Mouse (Mus musculus): ENCODE measurements around the gene Schip1.

Gene Schip1

DNA sequence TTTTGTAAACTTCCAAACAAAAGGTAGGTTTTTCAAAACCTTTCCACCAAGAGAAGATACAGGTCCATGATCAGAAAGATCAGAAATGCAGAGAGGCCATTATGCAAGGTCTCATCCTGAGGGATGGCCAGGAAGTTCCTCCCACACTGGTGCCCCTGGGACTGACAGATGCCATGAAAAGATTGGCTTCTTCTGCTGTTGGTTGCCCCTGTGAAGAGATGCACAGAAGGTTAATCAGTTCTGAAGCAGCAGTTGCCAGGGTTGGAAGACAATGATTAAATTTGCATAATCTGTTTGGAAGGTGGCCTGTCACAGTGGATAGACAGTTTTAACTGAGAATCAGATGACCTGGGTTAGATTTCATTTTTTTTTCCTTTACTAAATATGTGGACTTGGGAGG lies 319.1 kb downstream of the Schip1 start:
- DNase-seq (ENCODE audit: low read depth, low spot score): no peak

DNA sequence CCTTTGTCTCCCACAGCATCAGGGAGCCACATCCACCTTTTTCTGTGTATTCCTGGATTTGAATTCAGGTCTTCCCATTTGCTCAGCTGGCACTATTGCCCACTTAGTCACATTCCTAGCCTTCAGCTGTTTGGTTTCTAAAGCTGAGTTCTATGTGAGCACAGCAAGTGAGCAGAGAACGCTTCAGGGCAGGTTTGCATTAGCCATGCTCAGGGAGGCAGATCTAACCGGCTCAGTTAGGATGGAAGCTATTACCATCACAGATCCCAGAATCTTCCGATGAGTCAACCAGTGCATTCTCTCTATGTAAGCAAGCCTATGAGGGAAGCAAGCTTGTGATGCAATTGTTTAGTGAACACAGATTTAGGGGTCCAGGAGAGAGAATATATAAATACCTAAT lies 320.9 kb downstream of the Schip1 start:
- DNase-seq (ENCODE audit: low read depth, low spot score): no peak

DNA sequence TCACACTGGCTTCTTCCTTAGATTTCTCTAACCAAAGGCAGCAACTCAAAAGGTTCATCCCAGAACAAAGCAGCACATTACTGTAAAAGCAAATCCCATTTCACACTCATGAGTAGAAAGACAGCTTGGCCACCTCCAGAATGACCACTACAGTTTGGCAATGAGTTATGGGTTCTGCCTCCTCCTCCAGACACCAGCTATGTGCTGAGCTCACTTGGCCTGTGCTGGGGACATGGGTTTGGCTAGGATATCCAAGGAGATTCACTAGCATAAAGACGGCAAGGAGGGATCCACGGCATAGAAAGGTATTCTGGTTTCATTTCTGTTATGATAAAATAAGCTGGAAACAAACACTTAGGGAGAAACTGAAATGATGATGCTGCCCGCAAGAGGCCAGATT lies 323.4 kb downstream of the Schip1 start:
- no peak for DNase-seq (ENCODE audit: low read depth, low spot score)

DNA sequence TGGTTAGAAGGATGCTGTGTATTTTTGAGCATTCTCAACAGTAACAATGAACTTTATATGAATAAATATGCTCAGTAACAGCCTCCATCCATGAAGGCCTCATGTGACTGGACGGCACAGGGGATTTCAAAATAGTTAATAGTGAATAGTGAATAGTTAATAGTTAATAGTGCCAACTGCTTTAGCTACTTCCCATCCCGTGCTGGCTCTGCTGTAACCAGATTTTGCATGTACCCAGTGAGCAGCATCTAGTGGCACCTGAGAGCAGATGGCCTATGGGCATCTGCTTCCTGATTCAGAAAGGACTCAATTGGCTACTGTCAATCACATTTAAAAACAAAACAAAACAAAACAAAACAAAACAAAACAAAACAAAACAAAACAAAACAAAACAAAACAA lies 329.0 kb downstream of the Schip1 start:
- DNase-seq (ENCODE audit: low read depth, low spot score): no peak

DNA sequence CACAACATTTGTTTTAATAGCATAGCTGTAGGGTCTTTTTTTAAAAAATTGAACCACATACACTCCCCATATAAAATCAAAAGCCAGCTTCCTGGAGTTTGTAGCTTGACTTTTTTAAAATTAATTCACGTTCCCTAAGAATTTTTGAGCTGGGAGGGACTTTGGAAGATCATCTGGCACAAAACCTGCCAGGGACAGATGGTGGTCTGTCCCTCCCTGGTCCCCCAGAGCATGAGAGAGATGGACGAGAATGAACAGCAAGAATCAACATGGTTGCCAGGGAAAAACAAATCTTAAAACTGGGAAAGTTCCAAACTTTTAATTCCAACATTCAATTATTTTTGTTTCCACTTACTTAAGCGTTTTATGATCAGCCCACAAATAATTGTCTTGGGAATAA lies 334.1 kb downstream of the Schip1 start:
- no peak for DNase-seq (ENCODE audit: low read depth, low spot score)

DNA sequence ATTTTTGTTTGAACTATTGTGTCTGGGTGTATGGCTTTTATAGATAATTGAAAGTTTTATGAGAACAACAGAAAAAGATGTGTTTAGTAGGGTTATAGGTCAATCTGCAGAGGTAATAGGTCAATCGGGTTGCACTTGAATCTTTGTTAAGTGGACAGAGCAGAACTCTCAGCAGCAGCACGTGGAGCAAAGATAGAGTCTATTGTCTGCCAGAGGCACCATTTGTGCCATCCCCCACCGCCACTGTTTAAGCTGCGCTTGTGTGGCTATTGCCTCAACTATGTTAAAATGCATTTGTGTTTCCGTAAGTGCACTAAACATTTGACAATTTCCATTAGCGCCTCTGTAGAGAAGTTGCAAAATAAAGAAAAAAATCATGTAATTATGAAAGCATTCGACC lies 335.5 kb downstream of the Schip1 start:
- DNase-seq (ENCODE audit: low read depth, low spot score): no peak

DNA sequence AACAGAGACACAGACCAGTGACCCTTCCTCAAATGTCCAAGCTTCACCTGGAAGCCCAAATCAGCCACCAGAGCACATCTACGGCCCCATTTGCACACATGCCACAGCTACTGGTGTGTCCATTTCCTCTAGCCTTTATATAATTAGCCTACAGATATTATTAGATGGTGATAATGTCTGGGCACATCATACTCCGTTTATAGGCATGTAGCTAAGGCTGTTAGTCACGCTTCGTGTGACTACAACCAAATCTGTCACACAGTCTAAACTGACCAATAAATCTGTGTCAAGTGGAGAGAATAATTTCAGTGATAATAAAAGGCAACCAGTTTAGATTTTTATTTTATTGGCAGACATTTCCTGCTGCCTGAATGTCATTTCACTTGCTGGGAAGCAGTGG lies 338.7 kb downstream of the Schip1 start:
- DNase-seq (ENCODE audit: low read depth, low spot score): no peak

DNA sequence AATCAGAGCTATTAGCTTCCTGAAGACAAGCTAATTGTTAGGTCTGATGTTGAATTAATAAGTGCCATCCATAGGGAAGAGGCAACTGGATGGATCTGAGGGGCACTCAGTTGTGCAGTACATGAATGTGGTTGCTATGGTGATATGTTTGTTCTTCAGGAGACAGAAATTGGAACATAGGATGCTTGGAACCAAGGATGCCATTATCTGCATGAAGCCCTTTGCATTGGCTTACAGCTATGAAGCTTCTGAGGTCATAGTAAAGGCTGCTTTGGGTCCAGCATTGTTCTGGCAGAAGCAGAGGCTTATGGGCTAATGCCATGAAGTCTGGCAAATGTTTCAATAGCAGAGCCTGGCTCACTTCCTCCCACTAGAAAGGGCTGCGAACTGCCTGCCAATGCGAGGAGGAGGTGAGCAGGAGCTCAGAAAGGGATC lies 339.2 kb downstream of the Schip1 start:
- no peak for DNase-seq (ENCODE audit: low read depth, low spot score)

DNA sequence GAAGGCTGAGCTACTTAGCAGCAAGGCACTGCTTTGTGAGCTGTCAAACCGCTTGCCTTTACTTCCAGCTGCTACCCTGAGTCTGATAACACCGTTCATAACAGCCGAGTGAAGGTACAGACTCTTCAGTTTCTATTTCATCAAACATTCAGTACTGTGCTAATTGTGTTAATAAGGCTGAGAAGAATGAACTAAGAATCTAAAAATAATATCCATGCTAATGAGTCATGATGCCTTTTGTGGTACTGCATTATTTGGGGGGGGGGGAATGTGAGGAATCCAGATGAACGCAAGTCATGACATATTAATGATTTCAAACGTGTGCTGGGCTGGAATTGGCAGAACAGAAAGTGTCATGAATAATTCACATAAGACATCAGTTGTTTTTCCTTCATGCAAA lies 341.1 kb downstream of the Schip1 start:
- DNase-seq (ENCODE audit: low read depth, low spot score): no peak

DNA sequence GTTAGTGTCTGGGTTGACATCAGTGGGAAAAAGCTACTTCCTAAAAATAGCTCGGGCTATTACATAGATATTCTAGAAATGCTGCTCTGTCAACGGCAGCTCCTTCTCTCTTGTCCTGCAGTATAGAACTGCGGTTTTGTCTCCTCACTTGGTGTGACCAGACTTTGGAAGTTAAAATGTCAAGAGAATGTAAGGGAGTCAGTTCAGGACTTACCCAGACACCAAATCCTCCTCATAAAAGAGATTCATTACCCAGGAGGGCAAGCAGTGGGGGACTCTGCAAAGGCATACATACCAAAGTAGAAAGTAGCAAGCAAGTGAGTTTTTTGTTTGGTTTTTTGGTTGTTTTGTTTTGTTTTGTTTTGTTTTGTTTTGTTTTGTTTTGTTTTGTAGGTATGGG lies 347.7 kb downstream of the Schip1 start:
- no peak for DNase-seq (ENCODE audit: low read depth, low spot score)

DNA sequence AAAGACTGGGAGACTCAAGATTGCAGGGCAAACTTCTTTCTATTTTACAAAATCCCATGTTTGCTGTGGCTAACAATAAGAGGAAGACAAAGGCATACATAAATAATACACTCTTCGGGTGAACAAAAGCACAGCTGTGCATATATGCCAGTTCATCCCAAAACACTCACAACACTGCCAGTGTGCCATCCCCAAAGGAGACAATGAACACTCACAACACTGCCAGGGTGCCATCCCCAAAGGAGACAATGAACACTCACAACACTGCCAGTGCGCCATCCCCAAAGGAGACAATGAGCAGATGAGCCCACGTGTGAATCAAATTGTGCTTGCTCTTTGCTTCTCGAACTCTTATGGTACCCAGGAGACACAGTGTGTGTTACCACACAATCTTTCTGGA lies 355.2 kb downstream of the Schip1 start:
- no peak for DNase-seq (ENCODE audit: low read depth, low spot score)

DNA sequence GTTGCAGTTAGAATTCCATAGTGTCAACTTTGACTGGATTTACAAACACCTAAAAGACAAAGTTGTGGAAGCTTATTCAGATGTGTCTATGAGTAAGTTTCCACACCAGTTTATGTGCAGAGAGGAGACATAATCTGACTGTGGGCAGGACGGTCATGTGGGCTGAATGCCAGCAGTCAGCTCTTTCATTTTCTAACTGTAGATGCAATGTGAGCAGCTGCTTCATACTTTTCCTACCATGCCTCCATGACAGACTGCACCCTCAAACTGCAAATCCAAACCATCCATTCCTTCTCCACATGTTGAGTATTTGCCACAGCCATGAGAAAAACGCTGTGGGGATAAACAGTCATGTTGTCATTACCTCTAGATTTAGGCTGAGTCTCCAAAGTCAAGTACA lies 356.3 kb downstream of the Schip1 start:
- no peak for DNase-seq (ENCODE audit: low read depth, low spot score)

DNA sequence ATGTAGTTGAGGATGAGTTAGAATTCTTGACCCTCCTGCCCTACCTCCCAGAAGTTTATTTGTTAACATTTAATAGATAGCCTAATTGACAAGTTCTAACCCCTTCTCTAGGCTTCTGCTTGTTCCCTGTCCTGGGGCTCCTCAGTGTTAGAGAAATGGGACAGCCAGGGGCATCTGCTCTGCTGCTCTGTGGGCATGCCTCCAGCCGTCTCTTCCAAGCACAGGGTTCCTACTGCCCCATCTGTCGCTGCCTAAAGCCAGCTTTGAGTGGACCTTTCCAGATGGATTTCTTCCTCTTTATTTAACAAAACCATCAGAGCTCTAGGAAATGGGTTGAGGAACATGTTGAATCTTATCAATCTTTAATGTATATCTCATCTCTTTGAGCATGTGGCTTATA lies 357.2 kb downstream of the Schip1 start:
- no peak for DNase-seq (ENCODE audit: low read depth, low spot score)

DNA sequence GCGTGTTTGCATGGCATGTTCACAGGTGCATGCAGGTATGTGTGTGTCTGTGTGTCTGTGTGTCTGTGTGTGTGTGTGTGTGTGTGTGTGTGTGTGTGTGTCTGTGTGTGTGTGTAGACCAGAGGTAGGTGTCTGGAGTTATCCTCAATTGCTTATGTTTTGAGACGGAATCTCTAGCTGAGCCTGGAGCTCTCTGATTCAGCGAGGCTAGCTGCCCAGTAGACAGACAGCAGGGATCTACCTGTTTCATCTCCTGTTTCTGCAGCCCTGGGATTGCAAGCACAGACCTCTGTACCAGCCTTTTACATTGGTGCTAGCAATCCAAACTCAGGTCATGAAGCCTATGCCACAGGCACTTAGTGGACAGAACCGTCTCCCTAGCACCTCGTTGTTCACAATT lies 363.5 kb downstream of the Schip1 start:
- no peak for DNase-seq (ENCODE audit: low read depth, low spot score)

DNA sequence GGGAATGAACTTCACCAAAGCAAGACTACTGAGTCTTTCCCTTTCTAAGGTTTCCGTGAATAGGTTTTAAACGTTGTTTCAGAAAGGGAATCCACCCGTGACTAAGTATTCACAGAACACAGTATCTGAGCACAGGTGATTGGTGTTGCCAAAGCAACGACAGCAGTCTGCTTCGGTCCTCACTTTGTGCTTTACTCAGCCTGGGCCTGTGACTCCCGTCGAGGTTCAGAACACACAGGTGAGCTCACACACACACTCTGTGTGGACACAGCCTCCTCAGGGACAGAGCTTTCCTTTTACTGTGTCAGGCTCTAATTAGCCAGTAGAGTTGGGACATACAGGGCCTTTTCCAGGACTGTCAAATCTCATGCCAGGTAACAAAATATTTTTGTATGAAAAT lies 369.8 kb downstream of the Schip1 start:
- no peak for DNase-seq (ENCODE audit: low read depth, low spot score)

DNA sequence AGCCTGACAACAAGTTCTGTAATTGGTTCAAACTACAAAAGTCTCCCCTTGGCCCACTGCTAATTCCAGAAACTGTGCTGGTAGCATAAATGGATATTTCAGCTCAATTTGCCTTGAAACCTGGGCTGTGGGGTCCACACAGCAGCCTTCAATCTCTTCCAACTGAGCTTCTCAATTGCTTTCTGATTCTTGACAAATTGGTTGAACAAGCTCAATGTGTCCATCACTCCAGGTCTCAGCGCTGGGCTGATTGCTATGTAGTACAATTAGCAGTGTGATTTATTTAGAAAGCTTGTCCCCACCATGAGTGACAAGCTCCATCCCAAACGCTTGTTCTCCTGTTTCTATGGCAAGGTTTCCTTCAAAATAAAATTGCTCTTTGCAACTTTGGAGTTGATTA lies 370.3 kb downstream of the Schip1 start:
- DNase-seq (ENCODE audit: low read depth, low spot score): no peak

DNA sequence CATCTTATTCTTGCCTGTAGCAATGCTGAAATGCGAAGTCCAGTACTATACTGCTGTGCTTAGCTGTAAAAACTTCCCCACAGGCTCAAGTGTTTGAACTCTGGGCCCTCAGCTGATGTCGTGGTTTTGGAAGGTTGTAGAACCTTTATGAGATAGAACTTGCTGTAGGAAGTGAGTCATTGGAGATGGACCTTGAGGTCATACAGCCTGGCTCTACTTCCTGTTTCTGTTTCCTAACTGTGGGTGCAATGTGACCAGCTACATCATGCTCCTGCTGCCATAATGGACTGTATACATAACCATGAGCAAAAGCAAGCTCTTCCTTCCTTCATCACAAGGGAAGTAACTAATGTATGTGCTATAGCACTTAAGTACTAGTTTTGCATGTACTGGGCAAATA lies 383.9 kb downstream of the Schip1 start:
- DNase-seq (ENCODE audit: low read depth, low spot score): no peak

DNA sequence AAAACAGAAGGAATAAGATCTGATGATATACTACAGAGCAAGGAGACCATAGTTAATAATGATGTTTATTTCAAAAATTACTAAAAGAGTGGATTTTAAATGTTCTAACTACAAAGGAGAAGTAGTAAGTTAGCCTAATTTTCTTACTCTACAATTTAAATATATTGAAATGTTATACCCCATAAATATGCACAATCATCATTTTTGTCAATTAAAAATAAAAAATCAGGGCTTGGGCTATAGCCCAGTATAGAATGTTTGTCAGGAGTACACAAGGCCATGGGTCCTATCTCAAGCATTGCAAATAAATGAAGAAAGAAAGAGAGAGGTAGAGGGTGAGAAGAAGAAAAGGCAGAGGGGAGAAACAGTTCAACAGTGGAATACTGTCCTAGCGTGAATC lies 387.0 kb downstream of the Schip1 start:
- DNase-seq (ENCODE audit: low read depth, low spot score): no peak

DNA sequence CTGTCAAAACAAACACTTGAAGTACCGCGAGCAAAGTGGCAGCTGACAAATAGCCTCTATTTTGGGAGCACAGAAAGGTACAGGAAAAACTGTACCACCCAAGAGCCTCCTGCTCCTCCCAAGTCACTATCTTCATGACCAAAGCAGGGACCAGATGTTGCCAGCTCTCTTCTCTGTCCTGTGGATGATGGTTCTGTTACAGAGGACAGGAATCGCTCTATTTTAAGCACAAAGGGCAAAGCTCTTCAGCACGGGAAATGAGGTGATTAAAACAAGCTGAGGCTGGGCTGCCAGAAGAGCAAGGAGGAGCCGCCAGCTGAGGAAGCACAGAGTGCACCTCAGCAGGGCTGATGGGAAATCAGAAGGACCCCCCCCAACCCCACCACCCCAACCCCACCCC lies 388.7 kb downstream of the Schip1 start:
- DNase-seq (ENCODE audit: low read depth, low spot score): no peak

DNA sequence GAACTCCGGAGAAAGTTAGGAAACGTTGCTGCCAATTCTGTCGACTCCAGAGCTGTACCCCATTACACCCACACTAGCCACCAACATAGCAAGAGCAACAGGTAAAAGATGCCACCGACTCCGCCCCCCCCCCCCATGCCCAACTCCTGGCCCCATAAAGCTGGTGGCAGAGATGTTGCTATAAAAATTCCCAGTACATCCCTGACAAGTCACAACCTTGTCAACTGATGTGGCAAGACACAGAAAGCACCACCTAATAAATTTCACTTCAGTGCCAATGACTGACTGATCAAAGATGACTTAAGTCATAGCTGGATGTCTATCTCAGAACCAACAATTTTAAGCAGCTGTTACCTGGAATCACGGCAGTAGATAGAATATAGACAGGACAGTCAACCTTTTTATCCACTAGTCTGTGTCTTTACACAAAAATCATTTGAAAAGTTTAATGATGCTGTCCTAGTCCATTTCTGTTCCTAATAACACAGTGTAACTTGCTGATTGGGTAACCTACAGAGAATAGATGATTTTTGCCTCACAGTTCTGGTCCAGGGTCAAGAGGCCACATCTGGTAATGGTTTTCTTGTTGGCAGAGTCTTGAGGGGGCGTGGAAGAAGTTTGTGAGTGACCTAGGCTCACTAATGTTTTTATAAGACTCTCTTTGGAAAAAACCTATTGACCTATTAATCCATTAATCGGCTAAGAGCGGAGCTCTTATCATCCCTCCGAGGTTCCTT lies 389.3 kb downstream of the Schip1 start:
- no peak for DNase-seq (ENCODE audit: low read depth, low spot score)

DNA sequence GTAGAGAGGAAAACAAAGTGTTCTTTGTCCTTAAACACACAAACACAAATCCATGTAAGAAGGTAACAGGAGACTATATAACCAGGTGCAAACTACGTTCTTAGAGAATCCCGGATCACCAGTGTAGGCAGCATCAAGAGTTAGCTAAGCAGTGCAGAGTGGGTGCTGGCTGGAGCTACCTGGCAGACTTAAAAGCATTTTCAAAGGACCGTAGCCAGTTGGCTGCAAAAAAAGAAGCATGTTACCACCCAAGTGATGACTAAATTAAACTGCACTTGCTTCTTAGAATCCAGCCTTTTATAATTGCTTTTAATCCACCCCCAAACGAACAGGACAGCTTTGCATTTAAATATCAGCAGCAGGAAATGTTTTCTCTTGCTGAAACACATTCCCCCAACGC lies 402.0 kb downstream of the Schip1 start:
- DNase-seq (ENCODE audit: low read depth, low spot score): no peak

DNA sequence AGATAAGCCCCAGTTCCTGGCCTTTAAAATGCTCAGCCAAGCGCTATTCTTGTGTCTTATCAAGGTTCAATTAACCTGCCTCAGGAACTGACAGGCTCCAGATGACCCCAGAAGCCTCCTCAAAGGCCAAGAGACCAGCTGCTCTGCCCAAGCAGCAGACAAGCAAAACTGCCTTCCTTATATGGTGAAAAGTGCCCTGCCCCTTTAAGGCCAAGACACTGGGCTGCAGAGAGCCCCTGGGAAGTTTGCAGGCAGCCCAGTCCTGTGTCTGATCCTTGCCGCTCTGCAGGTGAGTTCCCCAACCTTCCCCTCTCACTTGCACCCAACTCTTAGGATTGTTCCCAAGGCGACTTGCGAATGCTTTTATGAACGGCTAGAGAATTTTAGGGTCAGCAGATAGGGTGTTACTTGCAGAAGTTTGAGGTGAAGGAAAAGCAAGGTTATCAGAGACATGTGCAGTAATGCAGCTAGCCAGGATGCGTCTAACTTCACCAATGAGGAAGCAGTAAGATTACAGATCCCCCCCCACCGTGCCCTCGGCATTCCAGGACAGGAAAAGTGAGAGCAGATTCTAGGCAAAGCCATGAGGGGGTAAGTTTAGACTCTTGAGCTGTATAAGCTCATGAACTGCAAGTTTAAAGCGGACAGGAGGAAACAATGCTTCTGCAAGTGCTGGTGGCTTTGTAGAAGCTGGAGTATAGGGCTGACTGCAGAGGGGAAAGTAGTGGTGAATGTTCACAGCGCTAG lies 403.5 kb downstream of the Schip1 start:
- no peak for DNase-seq (ENCODE audit: low read depth, low spot score)

DNA sequence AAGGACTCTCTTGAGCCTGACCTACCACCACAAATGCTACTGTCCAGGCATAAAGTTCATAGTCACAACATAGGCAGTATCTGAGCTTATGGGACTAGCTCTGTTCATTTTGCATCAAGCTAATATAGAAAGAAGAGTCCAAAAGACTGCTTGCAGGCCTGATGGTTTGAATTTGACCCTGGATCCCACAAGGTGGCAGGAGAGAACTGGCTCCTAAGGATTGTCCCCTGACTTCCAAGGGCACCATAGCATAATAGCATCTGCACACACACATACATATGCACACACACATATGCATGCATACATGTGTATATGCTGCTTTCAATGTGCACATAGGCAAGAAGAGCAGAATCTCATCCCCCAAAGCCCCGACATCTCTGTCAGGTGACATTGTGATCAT lies 405.0 kb downstream of the Schip1 start:
- DNase-seq (ENCODE audit: low read depth, low spot score): no peak

Data from CD4-positive helper T cell, adult 2 months (primary cell).